Mouse (Mus musculus): ENCODE results near the gene Gm10840. TPM values are rescaled to one million over a fixed set of nuclear protein-coding genes. Genes with fewer than 3 reads are reported as not detected.

Gene Gm10840
- polyA plus RNA-seq, 1 experiment, result not detected

DNA sequence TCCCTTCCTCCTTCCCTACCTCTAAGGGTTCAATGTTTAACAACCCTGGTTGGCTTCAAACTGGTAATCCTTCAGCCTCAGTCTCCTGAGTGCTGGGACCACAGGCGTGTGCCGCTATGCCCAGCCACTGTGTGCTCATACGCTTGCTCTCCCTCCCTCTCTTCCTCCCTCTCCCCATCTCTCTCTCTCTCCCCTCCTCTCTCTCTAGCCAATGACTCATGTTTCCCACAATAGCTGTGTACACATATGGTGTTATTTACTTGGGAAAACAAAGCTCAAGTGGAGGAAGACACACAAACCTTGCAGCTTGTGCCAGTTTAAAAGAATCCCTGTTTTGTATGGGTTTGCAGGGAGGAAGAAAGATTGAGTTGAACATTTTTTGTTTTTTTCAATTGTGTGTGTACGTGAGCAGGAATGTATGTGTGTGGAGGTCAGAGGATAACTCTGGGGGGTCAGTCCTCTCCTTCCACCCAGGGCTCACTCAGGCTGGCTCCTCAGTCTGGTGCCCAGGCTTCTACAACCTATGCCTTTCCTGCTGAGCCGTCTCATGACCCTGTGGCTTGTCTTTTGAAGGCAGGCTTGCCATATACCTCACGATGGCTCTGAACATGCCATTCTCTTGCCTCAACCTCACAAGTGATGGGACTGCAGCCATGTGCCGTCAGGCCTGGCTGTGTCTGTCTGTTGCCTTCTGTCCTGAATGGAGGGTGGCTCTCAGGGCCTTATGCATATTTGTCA, 19.2 kb downstream of the Gm10840 start:
- TF ChIP-seq GATA1 (IDR thresholded peaks at IDR 0.05; ENCODE audit: low read length), result no peak

- TF ChIP-seq GATA1 (IDR thresholded peaks at IDR 0.05; ENCODE audit: low read length), result no peak
Measured at GRCm38 (mm10) chr11:106180449-106180801, 19.8 kb downstream of the Gm10840 start.

- no peak for TF ChIP-seq GATA1 (IDR thresholded peaks at IDR 0.05; ENCODE audit: low read length)
Measured at GRCm38 (mm10) chr11:106187326-106187725, 26.7 kb downstream of the Gm10840 start.

- no peak for TF ChIP-seq GATA1 (IDR thresholded peaks at IDR 0.05; ENCODE audit: low read length)
Measured at GRCm38 (mm10) chr11:106191716-106192115, 31.1 kb downstream of the Gm10840 start.

- peak; percentile 7 for TF ChIP-seq GATA1 (IDR thresholded peaks at IDR 0.05; ENCODE audit: low read length)
Measured at GRCm38 (mm10) chr11:106192241-106192640, 31.6 kb downstream of the Gm10840 start.

- TF ChIP-seq GATA1 (IDR thresholded peaks at IDR 0.05; ENCODE audit: low read length), result no peak
Measured at GRCm38 (mm10) chr11:106192657-106193370, 32.2 kb downstream of the Gm10840 start.

DNA sequence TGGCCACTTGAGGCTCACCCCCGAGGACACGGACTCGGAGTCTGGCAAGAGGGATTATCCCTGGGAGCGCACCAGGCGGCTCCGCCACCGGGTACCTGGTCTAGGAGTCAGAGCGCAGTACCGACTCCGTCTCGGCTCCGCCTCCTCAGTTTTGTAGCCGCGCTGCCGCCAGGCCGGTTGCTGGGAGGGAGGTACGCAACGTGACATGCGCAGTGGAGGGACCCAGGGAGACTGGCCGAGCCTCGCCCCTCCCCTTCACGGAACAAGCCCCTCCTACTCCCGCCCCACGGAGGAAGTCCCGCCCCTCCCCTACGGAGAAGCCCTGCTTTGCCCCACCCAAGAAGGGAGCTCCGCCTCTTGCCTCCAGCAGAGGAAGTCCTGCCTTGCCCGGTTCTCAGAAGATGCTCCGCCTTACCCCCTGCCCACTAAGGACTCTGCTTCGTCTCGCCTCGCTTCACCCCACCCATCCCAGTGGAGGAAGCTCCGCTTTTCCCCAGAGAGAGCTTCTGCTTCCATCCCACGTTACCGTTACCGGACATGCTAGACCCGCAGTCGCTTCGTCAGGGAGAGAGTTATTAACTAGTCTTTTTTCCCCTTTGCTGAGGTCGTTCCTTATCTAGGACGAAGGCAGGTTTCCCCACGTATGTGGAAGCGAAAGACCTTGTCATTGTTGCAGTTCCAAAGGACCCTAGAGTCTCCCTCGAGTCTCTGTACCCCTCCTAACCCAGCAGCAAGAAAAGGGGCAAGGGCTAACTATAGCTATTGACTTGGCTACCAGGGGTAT, 32.9 kb downstream of the Gm10840 start:
- no peak for TF ChIP-seq GATA1 (IDR thresholded peaks at IDR 0.05; ENCODE audit: low read length)

GRCm38 (mm10) chr11:106194155-106194541, 33.5 kb downstream of the Gm10840 start:
- TF ChIP-seq GATA1 (IDR thresholded peaks at IDR 0.05; ENCODE audit: low read length), result no peak

- TF ChIP-seq GATA1 (IDR thresholded peaks at IDR 0.05; ENCODE audit: low read length), result no peak
Measured at GRCm38 (mm10) chr11:106194891-106195290, 34.2 kb downstream of the Gm10840 start.

GRCm38 (mm10) chr11:106195341-106195740, 34.7 kb downstream of the Gm10840 start:
- no peak for TF ChIP-seq GATA1 (IDR thresholded peaks at IDR 0.05; ENCODE audit: low read length)

GRCm38 (mm10) chr11:106198277-106198676, 37.6 kb downstream of the Gm10840 start:
- TF ChIP-seq GATA1 (IDR thresholded peaks at IDR 0.05; ENCODE audit: low read length), result no peak

DNA sequence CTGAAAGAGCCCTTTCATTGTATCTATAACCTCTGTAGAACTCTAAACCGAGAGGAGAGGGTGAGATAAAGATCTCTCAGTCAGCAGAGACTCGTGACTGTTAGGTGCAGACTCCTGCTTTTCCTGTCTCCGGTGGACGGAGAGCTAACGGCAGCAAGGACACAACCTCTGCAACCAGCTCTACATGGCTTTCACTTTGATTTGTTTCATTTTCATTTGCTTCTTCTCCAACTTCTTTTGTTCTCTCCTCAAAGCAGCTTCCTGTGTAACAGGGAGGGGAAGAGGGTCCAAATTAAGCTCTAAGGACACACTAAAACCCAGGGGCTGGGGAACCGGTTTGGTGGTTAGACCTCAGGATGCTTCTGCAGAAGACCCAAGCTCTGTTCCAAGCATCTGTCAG, 40.1 kb downstream of the Gm10840 start:
- TF ChIP-seq GATA1 (IDR thresholded peaks at IDR 0.05; ENCODE audit: low read length), result no peak

- TF ChIP-seq GATA1 (IDR thresholded peaks at IDR 0.05; ENCODE audit: low read length), result peak; percentile 86
Measured at GRCm38 (mm10) chr11:106201337-106202122, 40.9 kb downstream of the Gm10840 start.

DNA sequence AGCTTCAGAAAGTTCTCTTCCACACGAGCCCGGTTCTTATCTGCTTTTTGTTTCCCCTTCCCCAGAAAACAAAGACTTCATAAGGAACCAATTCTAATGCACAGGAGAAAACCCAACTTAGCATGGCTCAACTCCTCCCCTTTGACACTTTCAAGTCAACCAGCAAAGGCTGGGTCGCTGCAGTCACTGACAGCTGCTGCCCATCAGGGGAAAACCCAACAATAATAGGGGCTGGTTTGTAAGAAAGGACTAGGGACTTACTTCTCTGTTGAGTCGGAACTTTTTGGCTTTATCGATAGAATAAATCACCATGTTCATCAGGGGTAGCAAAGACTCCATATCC, 41.4 kb downstream of the Gm10840 start, which contains the start of gene Strada:
Gene Strada (minus strand): TSS at position 46 of the 343 bp plus-strand sequence.
- TF ChIP-seq GATA1 (IDR thresholded peaks at IDR 0.05; ENCODE audit: low read length), result no peak

Other genes starting within 250 kb of the Gm10840 start
- not detected in 2 replicates for gene Cyb561, start 207.5 kb upstream of the Gm10840 start, polyA plus RNA-seq (2012)
- gene Ace, start 192.9 kb upstream of the Gm10840 start, polyA plus RNA-seq (2012), result not detected in 2 replicates
- not detected in 2 replicates for gene Ace3, start 166.2 kb upstream of the Gm10840 start, polyA plus RNA-seq (2012)
- gene Kcnh6, start 152.7 kb upstream of the Gm10840 start, polyA plus RNA-seq (2012), result not detected in 2 replicates
- gene Dcaf7, start 124.0 kb upstream of the Gm10840 start, polyA plus RNA-seq (2012), result 37.1 and 91.6 TPM in 2 replicates
- gene Taco1, start 94.8 kb upstream of the Gm10840 start, polyA plus RNA-seq (2012), result 19.8 and 20.1 TPM in 2 replicates
- 3.1 and 3.5 TPM in 2 replicates for gene Map3k3, start 76.2 kb upstream of the Gm10840 start, polyA plus RNA-seq (2012)
- gene Limd2, start within 50 bp of the Gm10840 start, polyA plus RNA-seq (2012), result 218 and 245 TPM in 2 replicates
- gene Strada, start 41.3 kb downstream of the Gm10840 start, polyA plus RNA-seq (2012), result 34.1 and 40.1 TPM in 2 replicates
- 2.1 and 3.0 TPM in 2 replicates for gene Ccdc47, start 55.5 kb downstream of the Gm10840 start, polyA plus RNA-seq (2012)
- 29.6 and 36.2 TPM in 2 replicates for gene Ddx42, start 56.1 kb downstream of the Gm10840 start, polyA plus RNA-seq (2012)
- gene Ftsj3, start 95.2 kb downstream of the Gm10840 start, polyA plus RNA-seq (2012), result 7.3 and 23.1 TPM in 2 replicates
- gene Psmc5, start 95.3 kb downstream of the Gm10840 start, polyA plus RNA-seq (2012), result 54.4 and 72.5 TPM in 2 replicates
- 109 and 155 TPM in 2 replicates for gene Smarcd2, start 112.1 kb downstream of the Gm10840 start, polyA plus RNA-seq (2012)
- gene Tcam1, start 115.8 kb downstream of the Gm10840 start, polyA plus RNA-seq (2012), result 0.04 TPM in 1 of 2 replicates, not detected in the other
- not detected in 2 replicates for gene Gh, start 141.0 kb downstream of the Gm10840 start, polyA plus RNA-seq (2012)
- not detected in 2 replicates for gene Cd79b, start 153.9 kb downstream of the Gm10840 start, polyA plus RNA-seq (2012)
- not detected in 2 replicates for gene Scn4a, start 192.4 kb downstream of the Gm10840 start, polyA plus RNA-seq (2012)
- not detected in 2 replicates for gene Prr29, start 204.6 kb downstream of the Gm10840 start, polyA plus RNA-seq (2012)
- gene Icam2, start 227.2 kb downstream of the Gm10840 start, polyA plus RNA-seq (2012), result 50.5 and 63.1 TPM in 2 replicates

All from G1E-ER4 (cell line).